Mouse (Mus musculus) monocyte, adult 2 months (primary cell): ENCODE measurements around the gene Prkar1a.

Experiments
- DNase-seq, 2 experiments: peaks; one replicate each; pipeline ENCODE4 v3.0.0; 2022; ENCODE audit warnings: low spot score in 2 of 2, low read depth in 1 of 2

Prkar1a gene

GRCm38 (mm10) chr11:109672396-109672795, 23.2 kb downstream of the Prkar1a start:
- no peak for DNase-seq

GRCm38 (mm10) chr11:109672881-109673739, 23.9 kb downstream of the Prkar1a start:
- DNase-seq = no peak

- DNase-seq = no peak
Measured at GRCm38 (mm10) chr11:109673741-109674140, 24.5 kb downstream of the Prkar1a start.

- DNase-seq = no peak
Measured at GRCm38 (mm10) chr11:109674542-109674941, 25.3 kb downstream of the Prkar1a start.

GRCm38 (mm10) chr11:109675208-109675607, 26.0 kb downstream of the Prkar1a start:
- DNase-seq = no peak

GRCm38 (mm10) chr11:109675771-109676170, 26.6 kb downstream of the Prkar1a start:
- no peak for DNase-seq

GRCm38 (mm10) chr11:109676621-109677373, 27.6 kb downstream of the Prkar1a start:
- DNase-seq = no peak

GRCm38 (mm10) chr11:109678291-109678690, 29.1 kb downstream of the Prkar1a start:
- no peak for DNase-seq

- no peak for DNase-seq
Measured at GRCm38 (mm10) chr11:109680934-109681333, 31.7 kb downstream of the Prkar1a start.

- DNase-seq = no peak
Measured at GRCm38 (mm10) chr11:109681556-109681955, 32.4 kb downstream of the Prkar1a start.

- no peak for DNase-seq
Measured at GRCm38 (mm10) chr11:109682221-109682620, 33.0 kb downstream of the Prkar1a start.

GRCm38 (mm10) chr11:109689539-109689938, 40.3 kb downstream of the Prkar1a start:
- DNase-seq = no peak

GRCm38 (mm10) chr11:109692737-109693136, 43.5 kb downstream of the Prkar1a start:
- DNase-seq = no peak

- DNase-seq = no peak
Measured at GRCm38 (mm10) chr11:109696519-109696918, 47.3 kb downstream of the Prkar1a start.

GRCm38 (mm10) chr11:109697089-109697643, 48.0 kb downstream of the Prkar1a start:
- DNase-seq = no peak

GRCm38 (mm10) chr11:109698740-109699139, 49.5 kb downstream of the Prkar1a start:
- no peak for DNase-seq

- no peak for DNase-seq
Measured at GRCm38 (mm10) chr11:109699784-109700183, 50.6 kb downstream of the Prkar1a start.

- DNase-seq = no peak
Measured at GRCm38 (mm10) chr11:109700761-109701160, 51.6 kb downstream of the Prkar1a start.

- no peak for DNase-seq
Measured at GRCm38 (mm10) chr11:109702031-109702815, 53.0 kb downstream of the Prkar1a start.

GRCm38 (mm10) chr11:109703845-109704244, 54.6 kb downstream of the Prkar1a start:
- DNase-seq = no peak
